In genomic region chr13:32492566-32492965, GRCm38 (mm10) we compare ENCODE assay signal across 12 mouse cellular contexts.
A peak's percentile ranks its signal among the peaks of the same experiment; 100 is the strongest.
DNase-seq lines count a peak whose midpoint lies in the region; ATAC-seq lines count a peak whose summit lies in the region.
"Had no signal": no experiment of that assay in that cellular context is flagged by ENCODE, and none has a peak within 500 bp of the region (broad histone marks: within the 10 kb centered on the region; RNA-seq: fewer than 3 reads in every experiment).

No protein-coding gene starts in this region.

- peak overlapping the region; percentile 7; the same call in 1 of the 2 replicates for H3K4me3 ChIP-seq in embryonic facial prominence, embryonic 14.5 days (ENCODE audit: low read depth, low read length)
- H3K4me3 ChIP-seq: forebrain, embryonic 12.5 days; midbrain, embryonic 12.5 days had no signal

- no peaks in the 10 kb centered on the region; the same call in 1 of the 2 replicates for H3K27me3 ChIP-seq in embryonic facial prominence, embryonic 14.5 days (replicated peaks; ENCODE audit: control insufficient read depth, insufficient read depth, low read length)
- H3K27me3 ChIP-seq: forebrain, embryonic 12.5 days; midbrain, embryonic 12.5 days had no signal

- no peak overlapping the region for H3K9ac ChIP-seq in embryonic facial prominence, embryonic 14.5 days (ENCODE audit: low read depth, low read length)
- H3K9ac ChIP-seq: forebrain, embryonic 12.5 days; hindbrain, embryonic 14.5 days; midbrain, embryonic 12.5 days had no signal

- peaks cover 45% of the 10 kb centered on the region for H3K4me1 ChIP-seq in embryonic facial prominence, embryonic 14.5 days (ENCODE audit: control insufficient read depth, insufficient read depth, low read length)
- H3K4me1 ChIP-seq: forebrain, embryonic 12.5 days; midbrain, embryonic 12.5 days had no signal

- peak overlapping the region; percentile 49 for H3K27ac ChIP-seq in embryonic facial prominence, embryonic 14.5 days (replicated peaks; ENCODE audit: low read depth, low read length)
- H3K27ac ChIP-seq: forebrain, embryonic 12.5 days; hindbrain, embryonic 14.5 days; midbrain, embryonic 12.5 days had no signal

- no peaks in the 10 kb centered on the region for H3K9me3 ChIP-seq in embryonic facial prominence, embryonic 14.5 days (ENCODE audit: control insufficient read depth, low read length)
- H3K9me3 ChIP-seq: forebrain, embryonic 12.5 days; midbrain, embryonic 12.5 days had no signal

- WGBS in embryonic facial prominence, embryonic 14.5 days: 28% methylated on average over 7 of the region's 7 CpGs

- peak; percentile 55; the same call in 1 of the 2 replicates for ATAC-seq in embryonic facial prominence, embryonic 14.5 days (ENCODE audit: low read depth)
- ATAC-seq: activated CD4-positive, CD25-positive, alpha-beta regulatory T cell, adult 4 months had no signal

- no peaks in the 10 kb centered on the region for H3K36me3 ChIP-seq in embryonic facial prominence, embryonic 14.5 days (ENCODE audit: control insufficient read depth, insufficient read depth, low read length)
- H3K36me3 ChIP-seq: forebrain, embryonic 12.5 days; midbrain, embryonic 12.5 days had no signal

- H3K4me2 ChIP-seq in embryonic facial prominence, embryonic 14.5 days (ENCODE audit: low read depth, low read length): peak overlapping the region; percentile 43
- H3K4me2 ChIP-seq: forebrain, embryonic 12.5 days; hindbrain, embryonic 14.5 days; midbrain, embryonic 12.5 days had no signal

- DNase-seq in gastrocnemius, adult 18-20 months (ENCODE audit: low spot score): peak; percentile 33
- DNase-seq in gastrocnemius, postnatal 4 days (ENCODE audit: low spot score in 2 of 2): no peak
- peak; percentile 12 for DNase-seq in layer of hippocampus, adult 11-12 months (ENCODE audit: low spot score)
- DNase-seq in layer of hippocampus, adult 8-10 months (ENCODE audit: low spot score in 2 of 2): no peak
- peak; percentile 57 for DNase-seq in embryonic facial prominence, embryonic 14.5 days (ENCODE audit: low spot score)
- DNase-seq in lung, postnatal 10 days: peak; percentile 39
- no peak for DNase-seq in thymus, postnatal 14 days
- DNase-seq in ovary, postnatal 10 days (ENCODE audit: low spot score): no peak

Comparison
In these comparisons a context has a peak if more than half of its experiments do, and no peak if none do; other contexts are left out.
1. DNase-seq: peak in gastrocnemius, adult 18-20 months (single experiment), layer of hippocampus, adult 11-12 months (single experiment), embryonic facial prominence, embryonic 14.5 days (single experiment) and lung, postnatal 10 days (single experiment); none in gastrocnemius, postnatal 4 days (0 of 2), layer of hippocampus, adult 8-10 months (0 of 2), thymus, postnatal 14 days (single experiment) and ovary, postnatal 10 days (single experiment).